Mouse (Mus musculus) bone marrow macrophage, adult 2 months (primary cell): ENCODE measurements around the gene Defb13. TPM values are rescaled to one million over a fixed set of nuclear protein-coding genes. Genes with fewer than 3 reads are reported as not detected.

Experiments used
- H3K27ac ChIP-seq: 2 replicates; pipeline ENCODE4 v1.5.1; 2012; ENCODE audit warnings: low read depth, low read length; ENCODE audit not compliant: insufficient read depth
- H3K4me1 ChIP-seq: 2 replicates; pipeline ENCODE4 v1.6.1; 2012; ENCODE audit warnings: low read length; ENCODE audit not compliant: control insufficient read depth, insufficient read depth
- H3K4me3 ChIP-seq: 2 replicates; pipeline ENCODE4 v1.5.1; 2012; ENCODE audit warnings: mild to moderate bottlenecking, low read length, moderate library complexity; ENCODE audit not compliant: insufficient read depth
- CTCF ChIP-seq: IDR thresholded peaks from 2 replicates; pipeline ENCODE4 v1.5.1; 2012; ENCODE audit warnings: low read depth, mild to moderate bottlenecking, low read length, moderate library complexity
- POLR2A ChIP-seq: IDR thresholded peaks from 2 replicates; pipeline ENCODE4 v1.6.1; 2012; ENCODE audit warnings: mild to moderate bottlenecking, low read depth, low read length, borderline replicate concordance
- polyA plus RNA-seq: library from polyadenylated mRNA; stranded (reverse); fragments of >200 nt; gene quantifications from 2 replicates; pipeline ENCODE4 v1.2.4, GENCODE M21; 2012; ENCODE audit not compliant: missing spikeins, insufficient read depth, insufficient read length

Gene Defb13
- polyA plus RNA-seq, 1 experiment, result not detected

- Histone ChIP-seq H3K27ac (no peak within 1 kb of the TSS), H3K4me1 (no peaks in the 10 kb centered on the region), H3K4me3 (no peak within 1 kb of the TSS)
- TF ChIP-seq CTCF (no peak), POLR2A (no peak)
Observed at GRCm38 (mm10) chr8:21958414-21958813, 11.9 kb downstream of the Defb13 start, which contains the start of gene Fam90a1a. Gene Fam90a1a (plus strand): TSS chr8:21958714.

- Histone ChIP-seq H3K4me1 (no peaks in the 10 kb centered on the region), H3K27ac (no peak overlapping the region), H3K4me3 (no peak overlapping the region)
- TF ChIP-seq CTCF (no peak), POLR2A (no peak)
Observed at GRCm38 (mm10) chr8:21966646-21967045, 20.1 kb downstream of the Defb13 start.

GRCm38 (mm10) chr8:21969475-21969874, 22.9 kb downstream of the Defb13 start, which contains the start of gene Ccdc70:
Gene Ccdc70 (plus strand): TSS chr8:21969775.
- TF ChIP-seq POLR2A, result no peak
- TF ChIP-seq CTCF, result no peak
- Histone ChIP-seq H3K4me3 (no peak within 1 kb of the TSS), H3K4me1 (no peaks in the 10 kb centered on the region)

DNA sequence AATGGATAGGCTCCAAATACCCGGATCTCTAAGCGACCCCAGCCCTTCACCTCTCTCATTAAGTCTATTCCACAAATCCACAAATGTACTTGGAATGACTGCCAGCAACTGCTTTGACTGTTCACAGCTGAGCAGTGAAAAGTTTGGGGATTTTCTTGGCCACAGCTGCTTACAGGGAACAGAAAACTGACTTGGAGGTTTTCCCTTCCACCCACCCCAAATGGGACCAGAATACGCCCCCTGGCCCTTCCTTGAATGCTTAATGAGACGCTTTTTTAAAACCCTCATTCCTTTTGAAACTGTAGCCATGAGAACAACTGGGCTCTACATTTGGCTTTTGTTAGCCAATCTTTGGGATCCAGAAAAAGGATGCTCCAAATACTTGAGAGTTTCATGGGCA, 31.6 kb downstream of the Defb13 start:
- Histone ChIP-seq H3K4me1 (no peaks in the 10 kb centered on the region), H3K27ac (no peak overlapping the region), H3K4me3 (no peak overlapping the region)
- TF ChIP-seq CTCF, result no peak

More at GRCm38 (mm10) chr8:21969475-21969874, 22.9 kb downstream of the Defb13 start, which contains the start of gene Ccdc70:
- H3K27ac ChIP-seq, result no peak within 1 kb of the TSS

DNA sequence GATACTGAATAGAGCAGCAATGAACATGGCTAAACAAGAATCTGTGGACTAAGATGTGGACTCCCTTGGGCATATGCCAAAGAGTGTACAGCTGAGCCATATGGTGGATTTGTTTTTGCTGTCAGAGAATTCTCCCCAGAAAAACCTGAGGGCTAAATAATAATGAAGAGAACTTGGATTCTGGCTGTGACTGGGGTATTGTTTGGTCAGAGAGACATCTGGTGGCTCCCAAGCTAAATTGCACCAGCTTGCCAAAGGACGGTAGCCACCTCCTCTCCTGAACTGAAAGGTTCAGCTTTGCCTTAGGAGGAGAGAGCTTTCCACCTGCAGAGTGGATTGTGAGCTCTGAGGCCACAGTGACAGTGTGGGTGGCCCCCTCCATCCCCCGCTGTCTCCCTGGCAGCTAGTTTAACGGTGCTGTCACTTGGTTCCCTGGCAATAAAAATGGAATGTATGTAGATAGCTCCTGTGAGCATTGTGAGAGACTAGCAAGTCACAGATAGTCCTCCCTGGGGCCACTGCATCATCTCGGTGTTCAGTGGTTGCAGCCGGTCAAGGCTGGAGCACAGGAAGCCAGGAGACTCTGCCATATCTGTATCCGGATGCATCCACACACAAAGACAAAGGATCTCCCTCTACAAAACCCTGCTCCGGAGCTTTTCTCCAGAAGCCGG, 35.2 kb downstream of the Defb13 start:
- Histone ChIP-seq H3K4me3 (no peak overlapping the region), H3K4me1 (no peaks in the 10 kb centered on the region), H3K27ac (no peak overlapping the region)
- TF ChIP-seq CTCF, result no peak
- no peak for TF ChIP-seq POLR2A

DNA sequence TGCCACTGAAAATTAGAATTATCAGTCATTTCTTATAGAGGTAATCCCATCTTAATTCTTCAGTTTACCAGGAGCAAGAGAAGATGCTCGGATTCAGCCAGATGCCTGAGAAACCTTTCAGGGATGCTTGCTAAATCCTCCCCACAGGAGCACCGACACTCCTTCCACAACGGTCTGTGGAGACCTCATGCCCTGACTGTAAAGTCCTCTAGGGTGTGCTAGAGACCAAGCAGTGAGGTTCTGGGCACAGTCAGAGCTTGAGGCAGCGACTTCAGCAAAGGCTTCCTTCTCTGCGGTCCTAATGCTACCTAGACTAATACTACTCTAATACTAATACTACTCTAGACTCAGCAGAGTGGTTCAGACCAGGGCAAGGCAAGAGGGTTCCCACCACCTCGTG, 45.6 kb downstream of the Defb13 start:
- Histone ChIP-seq H3K27ac (no peak overlapping the region), H3K4me1 (no peaks in the 10 kb centered on the region), H3K4me3 (no peak overlapping the region)
- TF ChIP-seq POLR2A (no peak), CTCF (no peak)

DNA sequence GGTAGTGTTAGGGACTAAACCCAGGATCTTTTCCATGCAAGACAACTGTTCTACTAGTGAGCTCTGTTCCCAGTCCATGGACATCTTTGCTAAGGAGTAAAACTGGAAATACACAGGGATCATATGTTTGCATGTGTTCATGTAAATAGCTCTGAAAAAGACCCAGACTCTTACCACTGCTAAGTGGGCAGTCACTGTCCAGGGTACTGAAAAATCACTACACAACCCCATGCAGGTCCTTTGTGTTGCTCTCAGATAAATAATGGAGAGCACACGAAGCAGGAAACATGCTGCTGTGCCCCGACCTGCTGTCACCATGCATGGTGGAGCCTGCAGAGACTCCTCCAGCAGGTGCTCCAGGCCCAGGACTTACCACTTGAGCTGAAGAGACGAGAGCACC, 48.6 kb downstream of the Defb13 start:
- TF ChIP-seq POLR2A (no peak), CTCF (no peak)
- H3K27ac ChIP-seq, result no peak overlapping the region
- no peaks in the 10 kb centered on the region for H3K4me1 ChIP-seq
- H3K4me3 ChIP-seq, result no peak overlapping the region

Other genes starting within 250 kb of the Defb13 start
- not detected in 2 replicates for gene AY761184, start 243.1 kb upstream of the Defb13 start, polyA plus RNA-seq
- gene Defa24, start 212.3 kb upstream of the Defb13 start, polyA plus RNA-seq, result not detected in 2 replicates
- not detected in 2 replicates for gene Defb50, start 123.2 kb upstream of the Defb13 start, polyA plus RNA-seq
- not detected in 2 replicates for gene Defb2, start 106.8 kb upstream of the Defb13 start, polyA plus RNA-seq
- gene Defb10, start 87.9 kb upstream of the Defb13 start, polyA plus RNA-seq, result not detected in 2 replicates
- gene Defb9, start 61.3 kb upstream of the Defb13 start, polyA plus RNA-seq, result not detected in 2 replicates
- gene Defb11, start 40.4 kb upstream of the Defb13 start, polyA plus RNA-seq, result not detected in 2 replicates
- gene Defb15, start 14.1 kb upstream of the Defb13 start, polyA plus RNA-seq, result not detected in 2 replicates
- gene Defb35, start 8.4 kb upstream of the Defb13 start, polyA plus RNA-seq, result not detected in 2 replicates
- gene Fam90a1a, start 12.0 kb downstream of the Defb13 start, polyA plus RNA-seq, result not detected in 2 replicates
- gene Ccdc70, start 23.0 kb downstream of the Defb13 start, polyA plus RNA-seq, result not detected in 2 replicates
- gene Atp7b, start 113.5 kb downstream of the Defb13 start, polyA plus RNA-seq, result 0.12 TPM in 1 of 2 replicates, not detected in the other
- gene Alg11, start 114.0 kb downstream of the Defb13 start, polyA plus RNA-seq, result 7.7 and 9.3 TPM in 2 replicates
- gene Nek5, start 178.3 kb downstream of the Defb13 start, polyA plus RNA-seq, result not detected in 2 replicates
- 2.6 and 2.9 TPM in 2 replicates for gene Nek3, start 219.7 kb downstream of the Defb13 start, polyA plus RNA-seq
- 22.0 and 30.3 TPM in 2 replicates for gene Ckap2, start 239.1 kb downstream of the Defb13 start, polyA plus RNA-seq
- gene Vps36, start 246.0 kb downstream of the Defb13 start, polyA plus RNA-seq, result 27.4 and 34.3 TPM in 2 replicates